Mouse (Mus musculus) v-Abl transformed pro-B cells (cell line): ENCODE measurements around the gene Gstk1.

ENCODE experiments used
- in situ Hi-C, 2 experiments: fragments of 400-800 bp; cut with MboI; formaldehyde crosslinking; loops; one replicate each; pipeline ENCODE4 v1.15.1; 2025; ENCODE audit not compliant: unreplicated experiment in 2 of 2

The Gstk1 gene

GRCm38 (mm10) chr6:42245711-42246353 lies at the start of gene Gstk1:
Gene Gstk1 (plus strand): TSS chr6:42245935.
- in situ Hi-C loops: no loop called here

GRCm38 (mm10) chr6:42197710-42198109 lies 48.0 kb upstream of the Gstk1 start:
- in situ Hi-C loops: no loop called here

- in situ Hi-C loops: no loop called here
Observed at GRCm38 (mm10) chr6:42199498-42199897, 46.2 kb upstream of the Gstk1 start.

GRCm38 (mm10) chr6:42215028-42215427 lies 30.7 kb upstream of the Gstk1 start, which contains the start of gene Tas2r144:
Gene Tas2r144 (plus strand): TSS chr6:42215328.
- in situ Hi-C loops: no loop called here

GRCm38 (mm10) chr6:42222286-42222685 lies 23.4 kb upstream of the Gstk1 start:
- in situ Hi-C loops: loop anchor here (10.0 kb wide), 2 partner anchors 363 to 643 kb away; no protein-coding TSS in a partner anchor

GRCm38 (mm10) chr6:42225046-42225445 lies 20.7 kb upstream of the Gstk1 start:
- in situ Hi-C loops: loop anchor here (5.0 to 10.0 kb wide), 5 partner anchors 102 to 640 kb away; no protein-coding TSS in a partner anchor

- in situ Hi-C loops: loop anchor here (5.0 to 10.0 kb wide), 5 partner anchors 100 to 637 kb away; no protein-coding TSS in a partner anchor
Observed at GRCm38 (mm10) chr6:42227240-42228101, 18.3 kb upstream of the Gstk1 start.

- in situ Hi-C loops: loop anchor here (5.0 to 10.0 kb wide), 5 partner anchors 98 to 635 kb away; no protein-coding TSS in a partner anchor
Observed at GRCm38 (mm10) chr6:42229610-42230009, 16.1 kb upstream of the Gstk1 start.

- in situ Hi-C loops: loop anchor here in 1 of 2 experiments (5.0 kb wide), 1 partner anchor 151 kb away; no protein-coding TSS in a partner anchor
Observed at GRCm38 (mm10) chr6:42231191-42231590, 14.5 kb upstream of the Gstk1 start.

- in situ Hi-C loops: no loop called here
Observed at GRCm38 (mm10) chr6:42237276-42237805, 8.4 kb upstream of the Gstk1 start.

GRCm38 (mm10) chr6:42241311-42242045 lies 4.3 kb upstream of the Gstk1 start:
- in situ Hi-C loops: no loop called here

GRCm38 (mm10) chr6:42247173-42247572 lies 1.4 kb downstream of the Gstk1 start:
- in situ Hi-C loops: no loop called here

- in situ Hi-C loops: no loop called here
Observed at GRCm38 (mm10) chr6:42247981-42248380, 2.2 kb downstream of the Gstk1 start.

- in situ Hi-C loops: loop anchor here (10.0 to 25.0 kb wide), 5 partner anchors 987 to 1367 kb away; partner anchors contain the start of gene Moxd2 (in 2 of the 2)
Observed at GRCm38 (mm10) chr6:42251791-42252190, 6.1 kb downstream of the Gstk1 start.

GRCm38 (mm10) chr6:42253103-42253502 lies 7.4 kb downstream of the Gstk1 start:
- in situ Hi-C loops: loop anchor here (10.0 to 25.0 kb wide), 5 partner anchors 988 to 1368 kb away; partner anchors contain the start of gene Moxd2 (in 2 of the 2)

- in situ Hi-C loops: loop anchor here (10.0 to 25.0 kb wide), 5 partner anchors 993 to 1373 kb away; partner anchors contain the start of gene Moxd2 (in 2 of the 2)
Observed at GRCm38 (mm10) chr6:42257303-42257863, 11.6 kb downstream of the Gstk1 start.

GRCm38 (mm10) chr6:42260430-42260829 lies 14.7 kb downstream of the Gstk1 start:
- in situ Hi-C loops: loop anchor here (5.0 to 25.0 kb wide), 5 partner anchors 706 to 1373 kb away; partner anchors contain the start of gene Moxd2 (in 1 of the 2)

GRCm38 (mm10) chr6:42261524-42262170 lies 15.9 kb downstream of the Gstk1 start, which contains the start of gene Tmem139:
Gene Tmem139 (plus strand): TSS chr6:42261970.
- in situ Hi-C loops: loop anchor here (5.0 to 25.0 kb wide), 5 partner anchors 707 to 1374 kb away; partner anchors contain the start of gene Moxd2 (in 1 of the 2)
